Comparison of ENCODE assay signal across 24 mouse cellular contexts in the genomic region with DNA sequence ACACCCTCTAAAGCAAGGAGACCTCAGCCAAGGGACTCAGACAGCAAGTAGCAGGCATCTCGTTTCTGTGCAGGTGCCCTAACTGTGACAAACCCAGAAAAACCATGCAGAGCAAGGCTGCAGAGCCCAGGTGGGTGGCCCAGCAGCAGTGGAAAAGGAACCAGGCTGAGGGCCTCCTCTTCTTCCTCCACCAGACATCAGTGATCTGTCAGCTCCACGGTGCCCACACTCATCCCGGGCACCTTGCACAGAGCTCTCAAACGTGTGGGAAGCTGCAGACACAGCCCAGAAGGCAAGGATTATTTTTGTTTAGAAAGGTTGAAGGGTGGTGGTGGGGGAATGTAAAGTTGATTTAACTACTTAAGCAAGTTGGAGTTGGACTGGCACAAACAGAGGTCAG.
"Had no signal": no experiment of that assay in that cellular context is flagged by ENCODE, and none has a peak within 500 bp of the region (broad histone marks: within the 10 kb centered on the region; RNA-seq: fewer than 3 reads in every experiment).

No protein-coding gene starts in this region.

- ATAC-seq: liver, embryonic 12.5 days; midbrain, embryonic 13.5 days; midbrain, embryonic 16.5 days had no signal

- DNase-seq: kidney, adult 11 months; kidney, adult 8-10 months; kidney, postnatal 10 days; kidney, postnatal 36 days; liver; lung, adult 18-20 months; lung, postnatal 10 days; lung, postnatal 36 days; right cerebral cortex, postnatal 4 days; thymus, postnatal 25 days had no signal

- H3K27ac ChIP-seq: intestine, embryonic 15.5 days; kidney, embryonic 15.5 days; limb, embryonic 10.5 days; limb, embryonic 13.5 days; liver, embryonic 12.5 days; liver, embryonic 15.5 days; lung, embryonic 15.5 days; midbrain, embryonic 10.5 days; midbrain, embryonic 13.5 days; neural tube, embryonic 13.5 days; stomach, postnatal 0 days had no signal

- H3K4me3 ChIP-seq: intestine, embryonic 15.5 days; kidney, embryonic 15.5 days; limb, embryonic 10.5 days; limb, embryonic 13.5 days; liver, embryonic 12.5 days; liver, embryonic 15.5 days; lung, embryonic 15.5 days; megakaryocyte, embryonic 14.5 days; midbrain, embryonic 10.5 days; midbrain, embryonic 13.5 days; myocyte; neural tube, embryonic 13.5 days had no signal
